Mouse (Mus musculus): ENCODE measurements around the gene Hpgds. TPM values are rescaled to one million over a fixed set of nuclear protein-coding genes. Genes with fewer than 3 reads are reported as not detected.

The Hpgds gene
- polyA plus RNA-seq, 1 experiment from 2014 or later: 3.8 TPM

GRCm38 (mm10) chr6:65075201-65075600 lies 69.5 kb downstream of the Hpgds start:
- H3K4me1 ChIP-seq (ENCODE audit: control insufficient read depth, insufficient read depth, low read length): no peaks in the 10 kb centered on the region
- ATAC-seq (ENCODE audit: low FRiP score, low TSS enrichment): no peak
- WGBS: 90% methylated on average over 2 of the region's 2 CpGs
- H3K9me3 ChIP-seq (ENCODE audit: control insufficient read depth, low read length): no peaks in the 10 kb centered on the region
- peaks cover 62% of the 10 kb centered on the region for H3K36me3 ChIP-seq (ENCODE audit: control insufficient read depth, insufficient read depth, low read length)
- no peak overlapping the region for H3K4me2 ChIP-seq (replicated peaks; ENCODE audit: low read depth, low read length)
- H3K4me3 ChIP-seq (ENCODE audit: low read length): no peak overlapping the region
- H3K27me3 ChIP-seq (ENCODE audit: control insufficient read depth, insufficient read depth, low read length): no peaks in the 10 kb centered on the region
- no peak overlapping the region for H3K9ac ChIP-seq (ENCODE audit: low read depth, low read length)
- no peak overlapping the region for H3K27ac ChIP-seq (ENCODE audit: low read depth, low read length)

Other genes with a start within 250 kb of the Hpgds start
- gene Smarcad1, start 102.3 kb downstream of the Hpgds start, polyA plus RNA-seq (2014; fragmentation: Nextera tagmentation; extraction: Ambion mirVana): 60.5 and 107 TPM in 2 replicates
- 0.60 and 0.66 TPM in 2 replicates for gene C130060K24Rik, start 236.2 kb upstream of the Hpgds start, polyA plus RNA-seq (2014; fragmentation: Nextera tagmentation; extraction: Ambion mirVana)